Mouse (Mus musculus): ENCODE results near the gene Foxn3. TPM values are rescaled to one million over a fixed set of nuclear protein-coding genes. Genes with fewer than 3 reads are reported as not detected.

Foxn3 gene
- 34.1 and 53.5 TPM in 2 replicates for polyA plus RNA-seq (2012; rRNA removed)

GRCm38 (mm10) chr12:99563219-99564059 lies at the start of gene Foxn3:
Gene Foxn3 (minus strand): TSS chr12:99563582.

Data from ovary, adult 2 months (tissue).